Mouse (Mus musculus) erythroid progenitor cell, adult 5-6 weeks (primary cell): ENCODE data around the gene Sema4a. TPM values are rescaled to one million over a fixed set of nuclear protein-coding genes. Genes with fewer than 3 reads are reported as not detected.

Experiments
- ATAC-seq: replicated peaks from 2 replicates; pipeline ENCODE4 v1.8.0; 2016; ENCODE audit warnings: moderate number of reproducible peaks, mild to moderate bottlenecking, moderate TSS enrichment, inconsistent platforms; ENCODE audit not compliant: poor library complexity, low FRiP score, severe bottlenecking
- total RNA-seq, 2 experiments: library from RNA; stranded (forward) in 1 of 2; stranded (reverse) in 1 of 2; fragments of 150-400 nt in 1 of 2; fragments of 186-747, 209-891 nt in 1 of 2; gene quantifications; 2 replicates each; pipeline versions ENCODE4 v1.2.3 to v1.2.4; 2015 to 2017; ENCODE audit warnings: low replicate concordance in 2 of 2

Gene Sema4a
- total RNA-seq (2015; ENCODE audit: low replicate concordance) (11.9 and 14.7 TPM in 2 replicates), total RNA-seq (2017; ENCODE audit: low replicate concordance) (4.5 and 15.1 TPM in 2 replicates)

GRCm38 (mm10) chr3:88460983-88461696 is at the start of gene Sema4a:
TSS of gene Sema4a (minus strand) at chr3:88461182.
- no peak for ATAC-seq

GRCm38 (mm10) chr3:88509692-88510420 is 48.9 kb upstream of the Sema4a start, which contains the start of gene Lmna:
TSS of gene Lmna (minus strand) at chr3:88509956.
- peak; percentile 85 for ATAC-seq

DNA sequence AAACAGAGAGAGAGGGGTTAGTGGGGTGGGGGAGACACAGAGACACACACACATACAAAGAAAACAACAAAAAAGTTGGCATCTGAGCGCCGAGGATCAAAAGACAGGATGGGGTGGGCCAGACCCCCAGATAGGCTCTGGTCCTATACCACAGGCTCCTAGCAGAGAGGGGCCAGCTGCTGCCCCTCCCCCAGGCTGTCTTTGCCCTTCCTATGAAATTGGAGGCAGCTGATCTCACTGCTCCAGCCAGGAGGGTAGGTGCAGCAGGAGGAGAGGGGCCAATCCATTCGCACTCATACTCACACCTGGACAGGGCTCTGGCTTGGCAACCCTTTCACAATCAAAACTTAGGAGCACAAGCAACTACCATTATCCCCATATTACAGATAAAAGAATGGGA is 48.3 kb upstream of the Sema4a start:
- ATAC-seq = no peak

DNA sequence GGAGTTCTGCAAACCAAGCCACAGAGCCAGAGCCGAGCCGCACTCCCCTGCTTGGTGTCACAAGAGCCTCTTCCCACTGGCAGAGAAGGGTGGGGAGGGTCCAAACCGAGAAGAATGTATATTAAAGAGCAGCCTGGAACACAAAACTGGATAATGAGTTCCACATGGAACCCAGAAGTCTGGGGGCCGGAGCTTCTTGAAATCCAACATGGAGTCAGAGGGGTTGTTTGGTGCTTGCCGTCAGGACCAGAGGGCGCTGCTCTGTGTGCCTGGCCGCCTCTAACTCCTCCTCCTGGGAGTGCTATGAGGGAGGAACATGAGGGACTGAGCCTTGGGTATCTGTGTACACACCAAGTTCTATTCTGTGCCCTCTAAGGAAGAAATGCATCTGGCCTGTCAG is 44.8 kb upstream of the Sema4a start:
- no peak for ATAC-seq

- no peak for ATAC-seq
These were observed 44.1 kb upstream of the Sema4a start for GRCm38 (mm10) chr3:88505081-88505480.

- no peak for ATAC-seq
These were observed 43.1 kb upstream of the Sema4a start for GRCm38 (mm10) chr3:88503881-88504746.

DNA sequence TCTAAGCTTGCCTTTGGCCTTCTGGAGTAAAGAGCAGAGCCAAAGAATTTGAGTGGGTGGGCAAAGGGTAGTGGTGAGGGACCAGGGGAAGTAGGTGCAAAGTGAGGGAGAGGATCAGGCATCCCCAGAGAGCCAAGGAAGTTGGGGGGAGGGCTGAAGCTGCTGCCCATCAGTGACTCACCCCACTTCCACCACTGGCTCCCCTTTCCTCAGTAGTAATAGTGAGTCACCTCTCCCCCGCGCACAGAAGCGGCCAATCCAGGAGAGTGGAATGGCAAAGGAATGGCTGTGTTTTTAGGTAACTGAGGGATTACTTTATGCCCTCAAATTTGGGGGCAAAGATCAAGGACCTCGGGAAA is 42.5 kb upstream of the Sema4a start:
- ATAC-seq = no peak

- peak; percentile 91 for ATAC-seq
These were observed 41.9 kb upstream of the Sema4a start for GRCm38 (mm10) chr3:88502641-88503504.

- ATAC-seq = peak; percentile 3; the same call in 1 of the 2 replicates
These were observed 41.1 kb upstream of the Sema4a start for GRCm38 (mm10) chr3:88502031-88502571.

DNA sequence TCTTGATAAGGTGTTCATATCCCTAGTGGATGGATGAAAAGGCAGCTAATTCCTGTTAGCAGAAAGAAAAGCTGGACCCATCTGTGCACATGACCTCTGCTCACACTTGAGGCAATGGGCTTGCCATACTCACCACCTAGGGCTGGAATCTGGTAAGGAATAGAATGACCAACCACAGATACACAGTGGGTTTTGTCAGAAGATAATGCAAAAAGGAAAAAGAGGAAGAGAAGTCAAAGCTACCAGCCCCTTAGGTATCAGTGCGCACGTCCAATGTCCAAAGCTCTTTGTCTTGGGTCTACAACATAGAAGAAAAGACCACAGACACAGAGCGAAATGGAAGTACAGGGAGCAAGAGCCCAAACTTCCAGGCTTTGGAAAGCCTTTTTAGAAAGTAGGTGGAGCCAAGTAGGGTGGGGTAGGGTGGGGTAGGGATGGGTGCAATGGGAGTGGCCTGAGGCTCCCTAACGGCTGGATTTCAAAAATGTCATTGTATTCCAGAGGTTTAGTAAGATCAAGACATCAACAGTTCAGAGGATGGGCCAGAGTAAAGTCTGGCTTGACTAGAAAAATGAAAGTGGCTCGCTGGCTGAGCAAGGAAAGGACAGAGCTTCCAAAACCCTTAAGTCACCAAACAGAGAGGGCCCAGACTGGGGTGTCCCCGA is 40.5 kb upstream of the Sema4a start:
- peak; percentile 55 for ATAC-seq

DNA sequence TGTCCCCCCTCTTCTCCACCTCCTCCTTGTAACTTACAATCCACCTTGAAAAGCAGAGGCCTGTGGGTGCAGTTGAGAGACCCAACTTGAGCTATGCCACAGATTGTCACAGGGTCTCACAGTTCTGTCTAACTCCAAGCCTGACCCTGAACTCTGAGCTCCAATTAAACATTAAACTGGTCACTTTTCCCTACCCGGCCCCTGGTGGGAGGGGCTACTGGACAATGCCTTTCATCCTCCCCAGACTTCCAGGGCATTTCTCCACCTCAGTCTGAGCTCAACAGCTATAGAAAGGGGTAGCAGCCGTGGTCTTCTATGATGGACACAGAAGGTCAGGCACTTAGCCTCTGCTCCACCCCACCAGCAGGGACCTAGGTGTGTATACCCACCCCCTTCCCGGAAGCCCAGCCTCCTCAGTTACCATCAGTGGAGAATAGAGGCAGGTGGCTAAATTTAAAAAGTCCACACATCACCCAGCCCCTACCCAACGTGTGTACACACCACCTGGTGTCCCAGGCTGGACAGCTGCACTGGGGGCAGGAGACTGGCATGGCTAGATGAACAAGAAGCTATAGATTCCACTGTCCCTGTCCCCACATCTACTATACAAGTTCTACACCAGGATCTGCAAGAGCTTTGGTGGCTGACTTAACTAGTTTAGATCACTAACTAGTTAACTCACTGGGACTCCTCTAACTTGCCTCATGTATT is 39.8 kb upstream of the Sema4a start:
- 0 out of 2 replicates have a peak, but pooled peaks have one; percentile 3 for ATAC-seq

DNA sequence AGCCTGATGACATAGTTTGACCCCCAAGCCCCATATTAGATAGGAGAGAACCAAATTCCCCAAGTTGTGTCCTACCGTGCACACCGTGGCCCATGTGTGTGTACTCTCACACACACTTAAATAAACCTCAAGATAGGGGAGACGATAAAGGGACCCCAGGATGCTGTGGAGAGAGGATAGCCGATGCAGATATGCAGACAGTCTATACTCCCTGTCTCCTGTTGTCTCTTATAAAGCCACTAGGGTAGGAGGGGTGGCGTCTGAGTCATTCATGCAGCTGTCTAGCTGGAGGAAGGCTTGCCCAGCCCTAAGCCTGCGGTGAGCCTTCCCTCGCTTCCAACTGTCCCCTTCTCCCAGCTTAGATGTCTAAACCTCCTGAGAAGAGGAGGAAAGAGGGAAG is 39.1 kb upstream of the Sema4a start:
- no peak for ATAC-seq

GRCm38 (mm10) chr3:88499580-88499979 is 38.6 kb upstream of the Sema4a start:
- no peak for ATAC-seq

GRCm38 (mm10) chr3:88495741-88496415 is 34.9 kb upstream of the Sema4a start:
- ATAC-seq = no peak

GRCm38 (mm10) chr3:88494836-88495628 is 34.0 kb upstream of the Sema4a start:
- peak; percentile 56 for ATAC-seq

- no peak for ATAC-seq
These were observed 33.0 kb upstream of the Sema4a start for GRCm38 (mm10) chr3:88493706-88494582.
